Mouse (Mus musculus) myocyte (in vitro differentiated cells): ENCODE measurements at regions not wholly inside any gene's neighbourhood (a gene's known extent, or its start where the extent isn't known, plus 50 kb on each side); places are given as distances from the start of the nearest gene placed in this dataset.

Experiments used
- MYOD1 ChIP-seq, 3 experiments: IDR thresholded peaks; one replicate each; pipeline ENCODE4 v1.6.1; 2011; ENCODE audit warnings: control low read depth in 2 of 3, low read depth in 2 of 3, mild to moderate bottlenecking in 2 of 3, moderate library complexity in 1 of 3; ENCODE audit not compliant: insufficient read length in 2 of 3, control insufficient read depth in 1 of 3
- POLR2A ChIP-seq: IDR thresholded peaks from one replicate; pipeline ENCODE4 v1.6.1; 2011; ENCODE audit warnings: low read depth, mild to moderate bottlenecking, control low read depth, moderate library complexity; ENCODE audit not compliant: insufficient read length
- REST ChIP-seq: IDR thresholded peaks from one replicate; pipeline ENCODE4 v1.6.1; 2011; ENCODE audit warnings: mild to moderate bottlenecking, control low read depth, moderate library complexity; ENCODE audit not compliant: insufficient read depth, insufficient read length
- TCF3 ChIP-seq: IDR thresholded peaks from one replicate; pipeline ENCODE4 v1.6.1; 2011; ENCODE audit warnings: low read depth, control low read depth; ENCODE audit not compliant: insufficient read length

DNA sequence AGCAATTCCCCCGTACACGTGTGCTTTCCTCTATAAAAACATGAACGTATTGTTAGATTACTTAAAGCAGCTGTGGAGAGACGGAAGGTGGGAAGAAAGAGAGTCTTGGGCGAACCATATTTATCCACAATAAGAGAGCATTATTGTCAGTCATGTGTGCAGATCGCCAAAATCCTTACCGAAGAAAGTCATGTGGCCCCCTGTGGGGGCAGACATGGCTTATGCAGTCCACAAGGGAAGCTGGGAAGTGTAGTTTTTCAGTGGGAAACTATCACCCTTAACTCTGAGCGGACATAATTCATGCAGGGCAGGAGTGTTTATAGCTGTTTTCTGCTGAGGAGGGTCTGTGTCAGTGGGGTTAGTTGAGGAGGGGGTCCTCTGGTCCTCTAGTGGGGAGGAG is 90.8 kb downstream of the Nxnl2 start:
- TF ChIP-seq POLR2A = no peak
- no peak for TF ChIP-seq TCF3
- no peak for TF ChIP-seq REST
- no peak for TF ChIP-seq MYOD1 (IDR thresholded peaks at IDR 0.05; ENCODE audit: control insufficient read depth in 1 of 3, insufficient read length in 2 of 3, low read depth in 2 of 3)
